9 mouse cellular contexts compared by ENCODE assay signal in the genomic region with DNA sequence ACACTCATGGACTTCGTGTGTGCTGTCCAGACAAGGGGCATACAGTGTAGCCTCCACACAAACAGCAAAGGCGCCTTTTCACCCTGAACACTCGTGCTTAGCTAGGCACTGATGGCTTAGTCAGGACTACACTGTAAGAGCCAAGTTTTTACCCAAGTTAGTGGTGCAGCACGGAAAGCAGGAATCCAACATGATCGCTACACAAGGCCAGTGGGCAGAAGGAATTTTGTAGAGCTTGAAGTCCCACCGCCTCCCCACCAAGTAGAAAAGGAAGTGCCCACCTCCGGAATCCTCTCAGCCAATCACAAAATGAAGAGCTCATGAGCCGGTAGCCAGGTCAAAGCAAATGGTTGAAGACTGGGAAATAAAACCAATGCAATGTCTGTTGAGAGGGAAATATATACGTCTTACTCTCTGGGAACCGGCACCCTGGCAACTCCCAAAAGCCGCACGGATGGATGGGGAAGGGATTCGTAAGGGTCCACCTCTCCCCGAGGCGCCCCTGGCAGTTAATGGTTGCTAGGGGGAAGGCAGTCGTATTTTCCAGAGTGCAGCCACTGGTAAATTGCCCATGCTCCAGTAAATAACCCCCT. TPM values are rescaled to one million over a fixed set of nuclear protein-coding genes. Genes with fewer than 3 reads are reported as not detected.
A peak's percentile ranks its signal among the peaks of the same experiment; 100 is the strongest.
DNase-seq lines count a peak whose midpoint lies in the region; ATAC-seq and TF ChIP-seq lines count a peak whose summit lies in the region.
"Had no signal": no experiment of that assay in that cellular context is flagged by ENCODE, and none has a peak within 500 bp of the region (broad histone marks: within the 10 kb centered on the region; RNA-seq: fewer than 3 reads in every experiment).

No protein-coding gene starts in this region.

- WGBS in heart, postnatal 0 days = 76% methylated on average over 16 of the region's 16 CpGs
- WGBS in heart, adult 2 months = 82% methylated on average over 16 of the region's 16 CpGs
- 12% methylated on average over 16 of the region's 16 CpGs for WGBS in cerebellum, adult 2 months
- 52% methylated on average over 16 of the region's 16 CpGs for WGBS in hindbrain, embryonic 12.5 days
- 51% methylated on average over 16 of the region's 16 CpGs for WGBS in midbrain, embryonic 14.5 days

- TF ChIP-seq EP300 in heart, postnatal 0 days (IDR thresholded peaks at IDR 0.05; ENCODE audit: low read depth) = no peak
- TF ChIP-seq EP300 in heart, adult 2 months (IDR thresholded peaks at IDR 0.05; ENCODE audit: insufficient read depth, low read depth, low read length) = no peak

- no peak for DNase-seq in heart, postnatal 0 days (ENCODE audit: low spot score)
- DNase-seq in heart, adult 2 months = no peak
- peak; percentile 37 to 40 for DNase-seq in cerebellum, adult 2 months
- DNase-seq in midbrain, embryonic 14.5 days = peak; percentile 31
- DNase-seq in urinary bladder, postnatal 25 days (ENCODE audit: low spot score) = no peak
- no peak for DNase-seq in embryo, embryonic 9.5 days (ENCODE audit: extremely low spot score)
- DNase-seq: liver had no signal

- no peak overlapping the region for H3K9ac ChIP-seq in heart, postnatal 0 days (replicated peaks; ENCODE audit: low read depth, low read length)
- H3K9ac ChIP-seq in heart, adult 2 months (ENCODE audit: low read depth, low read length) = no peak overlapping the region
- no peak overlapping the region for H3K9ac ChIP-seq in hindbrain, embryonic 12.5 days
- H3K9ac ChIP-seq in midbrain, embryonic 14.5 days (replicated peaks; ENCODE audit: low read length) = no peak overlapping the region

- no peaks in the 10 kb centered on the region for H3K4me1 ChIP-seq in heart, postnatal 0 days (ENCODE audit: control insufficient read depth, insufficient read depth)
- no peaks in the 10 kb centered on the region for H3K4me1 ChIP-seq in heart, adult 2 months (ENCODE audit: control insufficient read depth, insufficient read depth, low read length)
- H3K4me1 ChIP-seq in cerebellum, adult 2 months (ENCODE audit: control insufficient read depth, insufficient read depth, low read length) = no peaks in the 10 kb centered on the region
- H3K4me1 ChIP-seq in hindbrain, embryonic 12.5 days = no peaks in the 10 kb centered on the region
- no peaks in the 10 kb centered on the region for H3K4me1 ChIP-seq in midbrain, embryonic 14.5 days (ENCODE audit: control insufficient read depth, insufficient read depth, low read length)

- no peaks in the 10 kb centered on the region for H3K27me3 ChIP-seq in heart, postnatal 0 days (ENCODE audit: control insufficient read depth, insufficient read depth, low read length)
- H3K27me3 ChIP-seq in heart, adult 2 months (ENCODE audit: control insufficient read depth, insufficient read depth, low read length) = no peaks in the 10 kb centered on the region
- H3K27me3 ChIP-seq in cerebellum, adult 2 months (ENCODE audit: control insufficient read depth, insufficient read depth, low read length) = no peaks in the 10 kb centered on the region
- H3K27me3 ChIP-seq in hindbrain, embryonic 12.5 days = no peaks in the 10 kb centered on the region
- no peaks in the 10 kb centered on the region for H3K27me3 ChIP-seq in midbrain, embryonic 14.5 days (ENCODE audit: control insufficient read depth, insufficient read depth, low read length)

- H3K4me3 ChIP-seq in heart, postnatal 0 days (ENCODE audit: low read depth, low read length) = no peak overlapping the region
- H3K4me3 ChIP-seq in heart, adult 2 months = no peak overlapping the region
- peak overlapping the region; percentile 66 for H3K4me3 ChIP-seq in cerebellum, adult 2 months (replicated peaks; ENCODE audit: insufficient read depth, low read depth, low read length)
- H3K4me3 ChIP-seq in hindbrain, embryonic 12.5 days = peak overlapping the region; percentile 12
- H3K4me3 ChIP-seq in midbrain, embryonic 14.5 days (replicated peaks; ENCODE audit: low read depth, low read length) = peak overlapping the region; percentile 21

- no peak for TF ChIP-seq CTCF in heart, postnatal 0 days (IDR thresholded peaks at IDR 0.05; ENCODE audit: low read depth)
- TF ChIP-seq CTCF in heart, adult 2 months (IDR thresholded peaks at IDR 0.05) = no peak
- TF ChIP-seq CTCF in cerebellum, adult 2 months (IDR thresholded peaks at IDR 0.05; ENCODE audit: borderline replicate concordance, insufficient read depth, low read depth, low read length) = no peak

- no peak for ATAC-seq in heart, postnatal 0 days (ENCODE audit: insufficient read depth, low read depth)
- no peak for ATAC-seq in hindbrain, embryonic 12.5 days (ENCODE audit: low FRiP score)
- ATAC-seq in midbrain, embryonic 14.5 days (ENCODE audit: low FRiP score, low TSS enrichment) = no peak
- ATAC-seq in granulocyte monocyte progenitor cell, adult 5-6 weeks (replicated peaks; ENCODE audit: poor library complexity, severe bottlenecking) = no peak

- H3K4me2 ChIP-seq in heart, postnatal 0 days (ENCODE audit: low read depth, low read length) = peak overlapping the region; percentile 19; the same call in 1 of the 2 replicates
- peak overlapping the region; percentile 36 for H3K4me2 ChIP-seq in hindbrain, embryonic 12.5 days (replicated peaks)
- peak overlapping the region; percentile 46 for H3K4me2 ChIP-seq in midbrain, embryonic 14.5 days (ENCODE audit: low read length)

- TF ChIP-seq POLR2A in heart, adult 2 months (IDR thresholded peaks at IDR 0.05; ENCODE audit: insufficient read depth, low read depth, low read length) = no peak
- no peak for TF ChIP-seq POLR2A in cerebellum, adult 2 months (IDR thresholded peaks at IDR 0.05; ENCODE audit: borderline replicate concordance, insufficient read depth, low read length)

- H3K79me2 ChIP-seq in heart, adult 2 months (replicated peaks; ENCODE audit: control insufficient read depth, insufficient read depth, low read length) = no peaks in the 10 kb centered on the region

- intact Hi-C loops in heart, adult 2 months (cut with DNase I) = no loop called here

- H3K36me3 ChIP-seq in heart, postnatal 0 days (replicated peaks; ENCODE audit: control insufficient read depth, insufficient read depth, low read length) = no peaks in the 10 kb centered on the region
- no peaks in the 10 kb centered on the region for H3K36me3 ChIP-seq in heart, adult 2 months (ENCODE audit: control insufficient read depth, insufficient read depth, low read length)
- H3K36me3 ChIP-seq in hindbrain, embryonic 12.5 days = no peaks in the 10 kb centered on the region
- H3K36me3 ChIP-seq in midbrain, embryonic 14.5 days (ENCODE audit: control insufficient read depth, insufficient read depth, low read length) = no peaks in the 10 kb centered on the region

- no peak overlapping the region for H3K27ac ChIP-seq in heart, postnatal 0 days (ENCODE audit: low read depth)
- H3K27ac ChIP-seq in heart, adult 2 months = no peak overlapping the region
- H3K27ac ChIP-seq in cerebellum, adult 2 months (ENCODE audit: insufficient read depth, low read length) = no peak overlapping the region
- H3K27ac ChIP-seq in hindbrain, embryonic 12.5 days = no peak overlapping the region
- no peak overlapping the region for H3K27ac ChIP-seq in midbrain, embryonic 14.5 days (replicated peaks; ENCODE audit: low read depth, low read length)

- no peaks in the 10 kb centered on the region for H3K9me3 ChIP-seq in heart, postnatal 0 days (replicated peaks; ENCODE audit: control insufficient read depth, low read length)
- no peaks in the 10 kb centered on the region for H3K9me3 ChIP-seq in hindbrain, embryonic 12.5 days (replicated peaks)
- H3K9me3 ChIP-seq in midbrain, embryonic 14.5 days (ENCODE audit: control insufficient read depth, low read length) = no peaks in the 10 kb centered on the region

RNA-seq across cellular contexts. Expression of a gene that starts 13.2 kb away (rescaled TPM):
- 186 and 215 TPM in 2 replicates for total RNA-seq in heart, postnatal 0 days (2014; rRNA removed; ENCODE audit: low replicate concordance)
- 55.9 and 62.8 TPM in 2 replicates for polyA plus RNA-seq in heart, postnatal 0 days (2015; fragmentation: Nextera tagmentation; extraction: Ambion mirVana)
- total RNA-seq in heart, adult 2 months (2021) = 100 to 1,000 TPM; 111 to 116 TPM
- 103 and 138 TPM in 2 replicates for polyA plus RNA-seq in heart, adult 2 months (2012; rRNA removed)
- polyA plus RNA-seq in cerebellum, adult 2 months (2012; rRNA removed) = 21.3 and 22.2 TPM in 2 replicates
- 35.7 and 36.0 TPM in 2 replicates for polyA plus RNA-seq in hindbrain, embryonic 12.5 days (2016; fragmentation: Nextera tagmentation; extraction: Ambion mirVana)
- 12.4 and 23.8 TPM in 2 replicates for polyA plus RNA-seq in midbrain, embryonic 14.5 days (2014; fragmentation: Nextera tagmentation; extraction: Ambion mirVana)
- total RNA-seq in granulocyte monocyte progenitor cell, adult 5-6 weeks (2014; fragmentation: Nextera tagmentation) = 3.3 and 5.1 TPM in 2 replicates
- 2.7 and 5.2 TPM in 2 replicates for total RNA-seq in granulocyte monocyte progenitor cell, adult 5-6 weeks (2017)

Comparison
In these comparisons a context has a peak if more than half of its experiments do, and no peak if none do; other contexts are left out.
1. DNase-seq: peak in cerebellum, adult 2 months (2 of 2) and midbrain, embryonic 14.5 days (single experiment); none in heart, postnatal 0 days (single experiment), heart, adult 2 months (0 of 2), urinary bladder, postnatal 25 days (single experiment) and embryo, embryonic 9.5 days (single experiment).
2. H3K4me3 ChIP-seq: peak in cerebellum, adult 2 months (single experiment), hindbrain, embryonic 12.5 days (single experiment) and midbrain, embryonic 14.5 days (single experiment); none in heart, postnatal 0 days (single experiment) and heart, adult 2 months (single experiment).
3. Peak in every context shown above with its lines, with median percentiles within 50 percentile points of each other: H3K4me2 ChIP-seq.